Mouse (Mus musculus) cerebellum, adult 2 months (tissue): ENCODE data around the gene H2-Eb2.

Source experiments
- CTCF ChIP-seq: fragments of 200-500 bp; IDR thresholded peaks from 2 replicates; pipeline ENCODE4 v1.5.1; 2011; ENCODE audit warnings: low read depth, mild to moderate bottlenecking, control low read depth, low read length, moderate library complexity, borderline replicate concordance; ENCODE audit not compliant: insufficient read depth
- POLR2A ChIP-seq: fragments of 200-500 bp; IDR thresholded peaks from 2 replicates; pipeline ENCODE4 v1.6.1; 2011; ENCODE audit warnings: low read length, control low read depth, borderline replicate concordance; ENCODE audit not compliant: insufficient read depth

- TF ChIP-seq POLR2A (no peak), CTCF (peak; percentile 14; the same call in 1 of the 2 replicates)
These were observed 39.6 kb upstream of the H2-Eb2 start for GRCm38 (mm10) chr17:34285848-34286247.
